Mouse (Mus musculus) right cerebral cortex, adult 18-20 months (tissue): ENCODE results near the gene Olfr105-ps.

ENCODE experiments used
- DNase-seq: peaks from one replicate; pipeline ENCODE4 v3.0.0; 2022; ENCODE audit warnings: mixed read lengths

Gene Olfr105-ps

GRCm38 (mm10) chr17:37378733-37379132, at the start of gene Olfr105-ps:
Olfr105-ps (plus strand) TSS chr17:37379033.
- DNase-seq: no peak

GRCm38 (mm10) chr17:37339598-37339997, 39.2 kb upstream of the Olfr105-ps start, which contains the start of gene Olfr103:
Olfr103 (minus strand) TSS chr17:37339698.
- no peak for DNase-seq

- no peak for DNase-seq
These were observed 19.6 kb upstream of the Olfr105-ps start, which contains the start of gene Olfr104-ps for GRCm38 (mm10) chr17:37359282-37359681. Olfr104-ps (plus strand) TSS chr17:37359582.

- DNase-seq: no peak
These were observed 11.3 kb downstream of the Olfr105-ps start, which contains the start of gene Olfr106-ps for GRCm38 (mm10) chr17:37390093-37390492. Olfr106-ps (plus strand) TSS chr17:37390393.

GRCm38 (mm10) chr17:37398926-37399325, 20.1 kb downstream of the Olfr105-ps start, which contains the start of gene Olfr107:
Olfr107 (plus strand) TSS chr17:37399226.
- DNase-seq: no peak

GRCm38 (mm10) chr17:37413380-37413779, 34.5 kb downstream of the Olfr105-ps start:
- no peak for DNase-seq
